Mouse (Mus musculus) cerebellum, adult 2 months (tissue): Measurements from ENCODE around the gene Ezr. TPM values are rescaled to one million over a fixed set of nuclear protein-coding genes. Genes with fewer than 3 reads are reported as not detected.

Source experiments
- DNase-seq, 2 experiments: peaks; one replicate each; pipeline ENCODE4 v3.0.0; 2021
- H3K27ac ChIP-seq: fragments of 200-500 bp; 2 replicates; pipeline ENCODE4 v1.5.1; 2012; ENCODE audit warnings: low read length, control low read depth, inconsistent platforms; ENCODE audit not compliant: insufficient read depth
- H3K27me3 ChIP-seq: fragments of 200-500 bp; 2 replicates; pipeline ENCODE4 v1.6.1; 2012; ENCODE audit warnings: inconsistent platforms, mild to moderate bottlenecking, low read length, moderate library complexity; ENCODE audit not compliant: control insufficient read depth, insufficient read depth
- H3K4me1 ChIP-seq: fragments of 200-500 bp; 2 replicates; pipeline ENCODE4 v1.6.1; 2011; ENCODE audit warnings: low read length; ENCODE audit not compliant: control insufficient read depth, insufficient read depth
- H3K4me3 ChIP-seq: fragments of 200-500 bp; replicated peaks from 2 replicates; pipeline ENCODE3; 2011; ENCODE audit warnings: mild to moderate bottlenecking, low read depth, low read length, control low read depth; ENCODE audit not compliant: insufficient read depth
- CTCF ChIP-seq: fragments of 200-500 bp; IDR thresholded peaks from 2 replicates; pipeline ENCODE4 v1.5.1; 2011; ENCODE audit warnings: low read depth, mild to moderate bottlenecking, control low read depth, low read length, moderate library complexity, borderline replicate concordance; ENCODE audit not compliant: insufficient read depth
- POLR2A ChIP-seq: fragments of 200-500 bp; IDR thresholded peaks from 2 replicates; pipeline ENCODE4 v1.6.1; 2011; ENCODE audit warnings: low read length, control low read depth, borderline replicate concordance; ENCODE audit not compliant: insufficient read depth
- WGBS: fragments of 180-500 bp; shearing (Covaris S2); methylation state at CpG from one replicate; pipeline ENCODE4 v1.1.7; 2018; 5-methylcytosine and 5-hydroxymethylcytosine counted together
- polyA plus RNA-seq: library from polyadenylated mRNA; depleted of rRNA; stranded (reverse); fragments of >200 nt; gene quantifications from 2 replicates; pipeline ENCODE4 v1.2.3, GENCODE M21; 2012

Ezr gene
- polyA plus RNA-seq, 1 experiment = 12.1 TPM

DNA sequence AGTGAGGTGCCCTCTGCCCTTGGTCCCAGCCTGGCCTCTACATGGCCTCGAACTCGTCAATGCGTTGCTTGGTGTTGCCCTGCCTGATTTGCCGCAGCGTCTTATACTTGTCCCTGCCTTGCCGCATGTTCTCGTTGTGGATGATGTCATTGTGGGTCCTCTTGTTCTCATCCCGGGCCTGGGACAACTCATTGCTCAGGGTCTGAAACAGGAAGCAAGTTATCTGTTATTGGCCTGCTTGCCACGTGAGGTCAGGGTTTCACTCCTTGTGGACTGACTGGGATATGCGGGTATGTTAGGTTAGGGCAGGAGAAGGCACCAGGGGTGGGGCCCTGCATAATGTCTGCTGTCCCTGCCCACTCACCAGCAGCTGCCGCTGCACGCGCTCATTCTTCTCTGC lies 43.3 kb downstream of the Ezr start:
- 90% methylated on average over 13 of the region's 13 CpGs for WGBS
- Histone ChIP-seq H3K27me3 (no peaks in the 10 kb centered on the region), H3K27ac (no peak overlapping the region), H3K4me3 (no peak overlapping the region), H3K4me1 (peaks cover 4% of the 10 kb centered on the region; the same call in 1 of the 2 replicates)
- TF ChIP-seq POLR2A (no peak), CTCF (no peak)
- DNase-seq = peak in 1 of 2 experiments; percentile 4

GRCm38 (mm10) chr17:6738836-6739235 lies 43.7 kb downstream of the Ezr start:
- Histone ChIP-seq H3K4me1 (peaks cover 4% of the 10 kb centered on the region; the same call in 1 of the 2 replicates), H3K27me3 (no peaks in the 10 kb centered on the region), H3K27ac (no peak overlapping the region), H3K4me3 (no peak overlapping the region)
- 86% methylated on average over 7 of the region's 7 CpGs for WGBS
- DNase-seq = no peak
- TF ChIP-seq POLR2A (no peak), CTCF (no peak)

GRCm38 (mm10) chr17:6737273-6737997 lies 45.1 kb downstream of the Ezr start:
- H3K27me3 ChIP-seq = no peaks in the 10 kb centered on the region
- H3K4me3 ChIP-seq = no peak overlapping the region
- no peak overlapping the region for H3K27ac ChIP-seq
- TF ChIP-seq POLR2A (no peak), CTCF (no peak)
- peaks cover 2% of the 10 kb centered on the region; the same call in 1 of the 2 replicates for H3K4me1 ChIP-seq
- 89% methylated on average over 12 of the region's 12 CpGs for WGBS
- DNase-seq = no peak

- Histone ChIP-seq H3K4me3 (no peak overlapping the region), H3K27ac (no peak overlapping the region), H3K4me1 (no peaks in the 10 kb centered on the region), H3K27me3 (no peaks in the 10 kb centered on the region)
- no peak for TF ChIP-seq POLR2A
- no peak for TF ChIP-seq CTCF
- 62% methylated on average over 15 of the region's 15 CpGs for WGBS
- DNase-seq = no peak
These were observed 46.0 kb downstream of the Ezr start for GRCm38 (mm10) chr17:6736306-6737272.

- TF ChIP-seq POLR2A (no peak), CTCF (no peak)
- H3K27me3 ChIP-seq = no peaks in the 10 kb centered on the region
- WGBS = 84% methylated on average over 12 of the region's 12 CpGs
- H3K4me3 ChIP-seq = no peak overlapping the region
- H3K27ac ChIP-seq = no peak overlapping the region
- no peaks in the 10 kb centered on the region for H3K4me1 ChIP-seq
- no peak for DNase-seq
These were observed 47.7 kb downstream of the Ezr start for GRCm38 (mm10) chr17:6734746-6735441.

- Histone ChIP-seq H3K4me1 (no peaks in the 10 kb centered on the region), H3K4me3 (no peak overlapping the region), H3K27ac (no peak overlapping the region), H3K27me3 (no peaks in the 10 kb centered on the region)
- DNase-seq = no peak
- WGBS = 86% methylated on average over 10 of the region's 10 CpGs
- TF ChIP-seq POLR2A (no peak), CTCF (no peak)
These were observed 49.2 kb downstream of the Ezr start for GRCm38 (mm10) chr17:6733322-6733875.

DNA sequence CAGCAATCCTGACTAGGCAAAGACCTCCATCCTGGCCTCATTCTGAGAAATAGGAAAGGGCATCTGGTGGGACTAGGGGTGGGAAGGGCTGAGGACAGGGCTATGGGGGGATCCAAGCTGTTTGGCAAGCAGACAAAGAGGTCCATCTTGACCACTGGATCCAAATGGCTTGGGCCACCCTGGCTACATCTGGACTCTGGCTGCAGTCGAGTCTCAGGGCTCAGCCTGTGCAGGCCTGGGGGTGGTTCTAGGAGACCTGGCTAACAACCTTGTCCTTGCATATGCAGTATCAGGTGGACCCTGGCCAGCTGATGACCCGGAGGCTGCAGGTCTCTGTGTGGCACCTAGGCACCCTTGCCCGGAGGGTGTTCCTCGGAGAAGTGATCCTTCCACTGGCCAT lies 49.9 kb downstream of the Ezr start:
- DNase-seq = no peak
- H3K27ac ChIP-seq = no peak overlapping the region
- WGBS = 79% methylated on average over 4 of the region's 4 CpGs
- no peak overlapping the region for H3K4me3 ChIP-seq
- H3K4me1 ChIP-seq = no peaks in the 10 kb centered on the region
- H3K27me3 ChIP-seq = no peaks in the 10 kb centered on the region
- no peak for TF ChIP-seq CTCF
- no peak for TF ChIP-seq POLR2A
